Mouse (Mus musculus): Measurements from ENCODE around the gene Nhlh1.

- TF ChIP-seq POLR2A (IDR thresholded peaks at IDR 0.05; ENCODE audit: insufficient read length, low read depth) (no peak), E2F4 (IDR thresholded peaks at IDR 0.05; ENCODE audit: insufficient read depth) (no peak), CEBPB (IDR thresholded peaks at IDR 0.05; ENCODE audit: insufficient read depth, poor library complexity, severe bottlenecking) (no peak), USF1 (IDR thresholded peaks at IDR 0.05; ENCODE audit: low read depth) (no peak), MAX (IDR thresholded peaks at IDR 0.05; ENCODE audit: low read depth) (no peak), POLR2AphosphoS2 (IDR thresholded peaks at IDR 0.05; ENCODE audit: insufficient read length, low read depth) (no peak), MYOG (IDR thresholded peaks at IDR 0.05; ENCODE audit: control insufficient read depth in 1 of 3, insufficient read depth in 1 of 3, insufficient read length in 2 of 3, low read depth in 2 of 3) (no peak), SRF (IDR thresholded peaks at IDR 0.05; ENCODE audit: control insufficient read depth, insufficient read length, low read depth) (no peak), MYOD1 (IDR thresholded peaks at IDR 0.05; ENCODE audit: control insufficient read depth in 1 of 3, insufficient read length in 2 of 3, low read depth in 2 of 3) (no peak), REST (IDR thresholded peaks at IDR 0.05; ENCODE audit: insufficient read depth, insufficient read length) (no peak), TCF12 (IDR thresholded peaks at IDR 0.05; ENCODE audit: insufficient read depth, poor library complexity, severe bottlenecking) (no peak)
Measured at GRCm38 (mm10) chr1:172052766-172053279, 4.5 kb downstream of the Nhlh1 start.

All from myocyte (in vitro differentiated cells).